Mouse (Mus musculus) liver, adult 2 months (tissue): ENCODE results near the gene Gm13420.

Experiments
- CTCF ChIP-seq: fragments of 200-500 bp; IDR thresholded peaks from 2 replicates; pipeline ENCODE4 v1.5.1; 2011; ENCODE audit warnings: low read depth, low read length, control low read depth
- POLR2A ChIP-seq: fragments of 200-500 bp; IDR thresholded peaks from 2 replicates; pipeline ENCODE4 v1.6.1; 2011; ENCODE audit warnings: low read length, control low read depth; ENCODE audit not compliant: insufficient read depth; ENCODE audit errors: extremely low read depth

DNA sequence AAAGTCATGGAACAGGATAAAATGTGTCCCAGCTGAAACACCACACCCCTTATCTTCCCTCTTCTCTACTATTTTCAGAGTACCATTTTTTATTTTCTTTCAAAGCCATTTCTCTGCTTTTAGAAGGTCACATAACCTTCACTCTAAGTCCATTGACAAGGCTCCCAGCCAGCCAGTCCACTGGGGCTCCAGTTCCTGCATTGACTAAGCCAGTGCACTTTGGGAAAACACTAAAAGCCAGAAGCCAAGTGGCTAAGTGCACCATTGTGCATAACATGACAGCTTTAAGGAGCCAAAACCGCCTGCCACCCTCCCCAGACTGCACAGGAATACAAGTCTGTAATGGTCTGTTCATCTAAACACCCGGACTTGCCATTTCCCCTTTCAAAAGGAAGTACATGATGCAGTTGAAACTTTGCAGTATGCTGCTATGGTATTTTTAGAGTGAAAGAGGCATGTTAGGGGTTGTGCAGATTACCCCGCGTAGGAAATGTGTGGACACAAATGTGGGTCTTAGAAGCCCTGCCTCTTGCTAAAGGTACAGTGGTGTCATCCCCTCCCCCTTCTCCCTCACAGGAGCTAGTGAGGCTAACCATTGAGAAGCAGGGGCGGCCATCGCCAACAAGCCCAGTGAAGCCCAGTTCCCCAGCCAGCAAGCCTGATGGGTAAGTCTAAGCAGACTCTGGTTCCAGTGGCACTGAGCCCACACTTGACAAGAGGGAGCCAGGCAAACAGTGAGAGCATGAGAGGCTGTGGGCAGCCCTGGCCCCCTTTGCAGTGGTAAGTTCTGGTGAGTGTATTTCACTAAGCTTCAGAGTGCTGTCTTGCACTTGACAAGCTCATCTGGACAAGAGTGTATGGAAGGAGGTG is 52.8 kb downstream of the Gm13420 start:
- no peak for TF ChIP-seq POLR2A
- TF ChIP-seq CTCF = no peak
